Mouse (Mus musculus) forebrain, embryonic 11.5 days (tissue): ENCODE measurements around the gene Wdr72. TPM values are rescaled to one million over a fixed set of nuclear protein-coding genes. Genes with fewer than 3 reads are reported as not detected.
A peak's percentile ranks its signal among the peaks of the same experiment; 100 is the strongest.

Experiments used
- ATAC-seq: fragments of 200-750 bp; cut with Nextera tagmentation; replicated peaks from 2 replicates; pipeline ENCODE4 v1.8.0; 2017; ENCODE audit warnings: moderate TSS enrichment; ENCODE audit not compliant: low FRiP score
- DNase-seq: peaks from one replicate; pipeline ENCODE4 v3.0.0-alpha.2; 2017; ENCODE audit warnings: low spot score
- H3K27ac ChIP-seq: fragments of 300-500 bp; sonication (generic); 2 replicates; pipeline ENCODE4 v1.5.1; 2014; ENCODE audit warnings: low read depth, low read length
- H3K27me3 ChIP-seq: fragments of 300-500 bp; sonication (generic); 2 replicates; pipeline ENCODE4 v1.6.1; 2014; ENCODE audit warnings: mild to moderate bottlenecking, low read length, mixed read lengths; ENCODE audit not compliant: control insufficient read depth, insufficient read depth
- H3K36me3 ChIP-seq: fragments of 300-500 bp; sonication (generic); 2 replicates; pipeline ENCODE4 v1.6.1; 2014; ENCODE audit warnings: mild to moderate bottlenecking, low read length, moderate library complexity, mixed read lengths; ENCODE audit not compliant: control insufficient read depth, insufficient read depth
- H3K4me1 ChIP-seq: fragments of 300-500 bp; sonication (generic); replicated peaks from 2 replicates; pipeline ENCODE4 v1.6.1; 2014; ENCODE audit warnings: low read length, mixed read lengths; ENCODE audit not compliant: control insufficient read depth, insufficient read depth
- H3K4me2 ChIP-seq: fragments of 300-500 bp; sonication (generic); 2 replicates; pipeline ENCODE4 v1.6.1; 2014; ENCODE audit warnings: low read depth, mild to moderate bottlenecking, low read length, moderate library complexity, mixed read lengths; ENCODE audit not compliant: severe bottlenecking
- H3K4me3 ChIP-seq: fragments of 300-500 bp; sonication (generic); 2 replicates; pipeline ENCODE4 v1.5.1; 2014; ENCODE audit warnings: low read depth, low read length
- H3K9ac ChIP-seq: fragments of 300-500 bp; sonication (generic); 2 replicates; pipeline ENCODE4 v1.6.1; 2014; ENCODE audit warnings: low read length
- H3K9me3 ChIP-seq: fragments of 300-500 bp; sonication (generic); 2 replicates; pipeline ENCODE4 v1.6.1; 2016; ENCODE audit warnings: low read length, mixed read lengths; ENCODE audit not compliant: control insufficient read depth
- WGBS: fragments of 180-500 bp; shearing (Covaris S2); extraction: QIAGEN DNeasy Blood & Tissue Kit; methylation state at CpG from one replicate; pipeline ENCODE4 v1.1.7; 2014; 5-methylcytosine and 5-hydroxymethylcytosine counted together
- polyA plus RNA-seq: library from polyadenylated mRNA; unstranded; fragments of >200 nt; fragmentation: Nextera tagmentation; extraction: Ambion mirVana; gene quantifications from 2 replicates; pipeline ENCODE4 v1.2.1, GENCODE M21; 2014

The Wdr72 gene
- polyA plus RNA-seq, 1 experiment from 2014 or later = 0.23 TPM

- no peaks in the 10 kb centered on the region for H3K27me3 ChIP-seq
- no peaks in the 10 kb centered on the region for H3K36me3 ChIP-seq
- no peak for DNase-seq
- H3K9ac ChIP-seq = no peak overlapping the region
- H3K4me3 ChIP-seq = no peak overlapping the region
- H3K4me1 ChIP-seq = peaks cover 5% of the 10 kb centered on the region
- no peaks in the 10 kb centered on the region for H3K9me3 ChIP-seq
- no peak overlapping the region for H3K27ac ChIP-seq
- no peak overlapping the region for H3K4me2 ChIP-seq
- WGBS = 95% methylated on average over 9 of the region's 9 CpGs
- no peak for ATAC-seq
These were observed 2.4 kb downstream of the Wdr72 start for GRCm38 (mm10) chr9:74112526-74112925.

GRCm38 (mm10) chr9:74126222-74126621 lies 16.1 kb downstream of the Wdr72 start:
- Histone ChIP-seq H3K4me2 (no peak overlapping the region), H3K4me1 (no peaks in the 10 kb centered on the region), H3K27me3 (no peaks in the 10 kb centered on the region), H3K27ac (no peak overlapping the region), H3K9ac (no peak overlapping the region), H3K36me3 (no peaks in the 10 kb centered on the region), H3K4me3 (no peak overlapping the region), H3K9me3 (no peaks in the 10 kb centered on the region)
- ATAC-seq (no peak), DNase-seq (no peak)
- WGBS = 70% methylated on average over 5 of the region's 5 CpGs

GRCm38 (mm10) chr9:74134010-74134409 lies 23.9 kb downstream of the Wdr72 start:
- WGBS = 81% methylated on average over 2 of the region's 2 CpGs
- ATAC-seq (no peak), DNase-seq (no peak)
- Histone ChIP-seq H3K27ac (no peak overlapping the region), H3K27me3 (no peaks in the 10 kb centered on the region), H3K36me3 (no peaks in the 10 kb centered on the region), H3K4me1 (no peaks in the 10 kb centered on the region), H3K4me2 (no peak overlapping the region), H3K9ac (no peak overlapping the region), H3K4me3 (no peak overlapping the region), H3K9me3 (no peaks in the 10 kb centered on the region)

- 0 out of 2 replicates have a peak, but pooled peaks have one; percentile 49 for ATAC-seq
- Histone ChIP-seq H3K4me1 (no peaks in the 10 kb centered on the region), H3K4me2 (no peak overlapping the region), H3K9ac (no peak overlapping the region), H3K4me3 (no peak overlapping the region), H3K27ac (no peak overlapping the region), H3K27me3 (no peaks in the 10 kb centered on the region; the same call in 1 of the 2 replicates), H3K9me3 (no peaks in the 10 kb centered on the region), H3K36me3 (no peaks in the 10 kb centered on the region)
- WGBS = 9% methylated on average over 3 of the region's 3 CpGs
- DNase-seq = peak; percentile 76
These were observed 31.7 kb downstream of the Wdr72 start for GRCm38 (mm10) chr9:74141864-74142263.

- Histone ChIP-seq H3K4me2 (no peak overlapping the region), H3K36me3 (no peaks in the 10 kb centered on the region), H3K4me1 (no peaks in the 10 kb centered on the region), H3K27me3 (no peaks in the 10 kb centered on the region; the same call in 1 of the 2 replicates), H3K27ac (no peak overlapping the region), H3K9ac (no peak overlapping the region), H3K9me3 (no peaks in the 10 kb centered on the region), H3K4me3 (no peak overlapping the region)
- WGBS = 49% methylated on average over 2 of the region's 2 CpGs
- ATAC-seq (no peak), DNase-seq (no peak)
These were observed 32.5 kb downstream of the Wdr72 start for GRCm38 (mm10) chr9:74142705-74143104.

GRCm38 (mm10) chr9:74145203-74145602 lies 35.0 kb downstream of the Wdr72 start:
- H3K27ac ChIP-seq = no peak overlapping the region
- no peaks in the 10 kb centered on the region for H3K9me3 ChIP-seq
- ATAC-seq = no peak
- H3K9ac ChIP-seq = no peak overlapping the region
- peaks cover 6% of the 10 kb centered on the region; the same call in 1 of the 2 replicates for H3K4me1 ChIP-seq
- no peak overlapping the region for H3K4me3 ChIP-seq
- no peak overlapping the region for H3K4me2 ChIP-seq
- WGBS = 95% methylated on average over 4 of the region's 4 CpGs
- H3K36me3 ChIP-seq = no peaks in the 10 kb centered on the region
- no peaks in the 10 kb centered on the region; the same call in none of the 2 replicates for H3K27me3 ChIP-seq
- no peak for DNase-seq

- H3K4me1 ChIP-seq = peaks cover 6% of the 10 kb centered on the region; the same call in 1 of the 2 replicates
- no peaks in the 10 kb centered on the region; the same call in 1 of the 2 replicates for H3K27me3 ChIP-seq
- peak; percentile 61 for DNase-seq
- no peak overlapping the region for H3K9ac ChIP-seq
- no peaks in the 10 kb centered on the region for H3K36me3 ChIP-seq
- H3K4me3 ChIP-seq = no peak overlapping the region
- ATAC-seq = peak; percentile 73
- WGBS = 18% methylated on average over 8 of the region's 8 CpGs
- H3K27ac ChIP-seq = no peak overlapping the region
- H3K4me2 ChIP-seq = no peak overlapping the region
- H3K9me3 ChIP-seq = no peaks in the 10 kb centered on the region
These were observed 38.1 kb downstream of the Wdr72 start for GRCm38 (mm10) chr9:74148306-74148705.

- ATAC-seq = no peak
- H3K27ac ChIP-seq = no peak overlapping the region
These were observed 50.3 kb downstream of the Wdr72 start for GRCm38 (mm10) chr9:74160361-74160933.

GRCm38 (mm10) chr9:74165697-74166096 lies 55.5 kb downstream of the Wdr72 start:
- WGBS = 91% methylated on average over 2 of the region's 2 CpGs
- Histone ChIP-seq H3K4me2 (no peak overlapping the region), H3K36me3 (no peaks in the 10 kb centered on the region), H3K4me3 (no peak overlapping the region), H3K27ac (no peak overlapping the region), H3K4me1 (no peaks in the 10 kb centered on the region), H3K9ac (no peak overlapping the region), H3K27me3 (no peaks in the 10 kb centered on the region), H3K9me3 (no peaks in the 10 kb centered on the region)
- ATAC-seq (no peak), DNase-seq (no peak)

More at GRCm38 (mm10) chr9:74160361-74160933, 50.3 kb downstream of the Wdr72 start:
- Histone ChIP-seq H3K36me3 (no peaks in the 10 kb centered on the region), H3K4me1 (no peaks in the 10 kb centered on the region), H3K27me3 (no peaks in the 10 kb centered on the region), H3K4me2 (no peak overlapping the region), H3K4me3 (no peak overlapping the region), H3K9ac (no peak overlapping the region), H3K9me3 (no peaks in the 10 kb centered on the region)
- DNase-seq = no peak
- WGBS = 58% methylated on average over 11 of the region's 11 CpGs
